Mouse (Mus musculus) limb, embryonic 14.5 days (tissue): ENCODE results near the gene Tha1. TPM values are rescaled to one million over a fixed set of nuclear protein-coding genes. Genes with fewer than 3 reads are reported as not detected.
A peak's percentile ranks its signal among the peaks of the same experiment; 100 is the strongest.

Experiments
- ATAC-seq: fragments of 200-750 bp; cut with Nextera tagmentation; 2 replicates; pipeline ENCODE4 v1.8.0; 2017; ENCODE audit warnings: low read depth, moderate number of reproducible peaks, moderate TSS enrichment; ENCODE audit not compliant: low FRiP score
- DNase-seq: peaks from one replicate; pipeline ENCODE4 v3.0.0-alpha.2; 2015; ENCODE audit warnings: low spot score
- H3K27ac ChIP-seq: fragments of 300-500 bp; sonication (generic); replicated peaks from 2 replicates; pipeline ENCODE4 v1.5.1; 2014; ENCODE audit warnings: low read depth, mild to moderate bottlenecking, low read length, moderate library complexity, mixed read lengths
- H3K27me3 ChIP-seq: fragments of 300-500 bp; sonication (generic); 2 replicates; pipeline ENCODE4 v1.6.1; 2014; ENCODE audit warnings: low read length, mixed read lengths; ENCODE audit not compliant: control insufficient read depth, insufficient read depth
- H3K36me3 ChIP-seq: fragments of 300-500 bp; sonication (generic); 2 replicates; pipeline ENCODE4 v1.6.1; 2014; ENCODE audit warnings: mild to moderate bottlenecking, low read length, moderate library complexity, mixed read lengths; ENCODE audit not compliant: control insufficient read depth, insufficient read depth
- H3K4me1 ChIP-seq: fragments of 300-500 bp; sonication (generic); 2 replicates; pipeline ENCODE4 v1.6.1; 2014; ENCODE audit warnings: antibody characterized with exemption, low read length, mixed read lengths; ENCODE audit not compliant: control insufficient read depth, insufficient read depth
- H3K4me2 ChIP-seq: fragments of 300-500 bp; sonication (generic); replicated peaks from 2 replicates; pipeline ENCODE4 v1.6.1; 2014; ENCODE audit warnings: low read depth, mild to moderate bottlenecking, low read length, moderate library complexity; ENCODE audit not compliant: severe bottlenecking
- H3K4me3 ChIP-seq: fragments of 300-500 bp; sonication (generic); replicated peaks from 2 replicates; pipeline ENCODE4 v1.5.1; 2014; ENCODE audit warnings: low read length
- H3K9ac ChIP-seq: fragments of 300-500 bp; sonication (generic); 2 replicates; pipeline ENCODE4 v1.6.1; 2014; ENCODE audit warnings: mild to moderate bottlenecking, low read depth, low read length, moderate library complexity; ENCODE audit not compliant: severe bottlenecking
- H3K9me3 ChIP-seq: fragments of 300-500 bp; sonication (generic); 2 replicates; pipeline ENCODE4 v1.6.1; 2016; ENCODE audit warnings: low read length; ENCODE audit not compliant: control insufficient read depth
- POLR2A ChIP-seq: fragments of 200-500 bp; IDR thresholded peaks from 2 replicates; pipeline ENCODE4 v1.8.0; 2012; ENCODE audit warnings: inconsistent platforms, mild to moderate bottlenecking, moderate library complexity, borderline replicate concordance; ENCODE audit not compliant: insufficient read depth, insufficient read length; ENCODE audit errors: extremely low read depth
- WGBS: fragments of 180-500 bp; shearing (Covaris S2); extraction: QIAGEN DNeasy Blood & Tissue Kit; methylation state at CpG from one replicate; pipeline ENCODE4 v1.1.7; 2014; 5-methylcytosine and 5-hydroxymethylcytosine counted together
- polyA plus RNA-seq, 2 experiments: library from polyadenylated mRNA; depleted of rRNA in 1 of 2; stranded (reverse) in 1 of 2; unstranded in 1 of 2; fragments of >200 nt; fragmentation: Nextera tagmentation in 1 of 2; extraction: Ambion mirVana in 1 of 2; gene quantifications; 2 replicates each; pipeline versions ENCODE4 v1.2.1 to v1.2.3; 2012 to 2014

Gene Tha1
- polyA plus RNA-seq, 2 experiments = 4.1 to 6.5 TPM

DNA sequence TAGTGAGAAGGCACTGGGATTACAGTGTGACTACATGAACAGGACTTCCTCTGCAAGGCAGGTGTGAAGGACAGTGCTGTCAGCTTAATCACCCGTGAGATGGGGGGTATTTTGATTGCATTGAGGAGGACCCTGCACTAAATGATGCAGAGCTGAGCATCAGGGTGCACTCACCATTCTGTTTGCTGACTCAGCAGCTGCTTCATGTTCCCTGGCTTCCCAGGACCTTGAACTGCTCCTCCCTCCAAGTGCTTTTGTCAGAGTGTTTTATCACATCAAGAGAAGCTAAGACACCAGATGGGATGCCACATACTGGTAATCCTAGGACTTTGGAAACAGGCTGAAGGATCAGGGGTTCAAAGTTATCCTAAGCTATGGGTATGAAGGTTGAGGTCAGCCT is 17.3 kb downstream of the Tha1 start:
- Histone ChIP-seq H3K36me3 (peaks cover 52% of the 10 kb centered on the region), H3K4me2 (no peak overlapping the region), H3K4me3 (no peak overlapping the region), H3K9me3 (no peaks in the 10 kb centered on the region), H3K27me3 (peaks cover 15% of the 10 kb centered on the region), H3K9ac (no peak overlapping the region), H3K4me1 (no peaks in the 10 kb centered on the region; the same call in 1 of the 2 replicates), H3K27ac (no peak overlapping the region)
- no peak for TF ChIP-seq POLR2A
- ATAC-seq (no peak), DNase-seq (no peak)
- 73% methylated on average over 1 of the region's 1 CpGs for WGBS

DNA sequence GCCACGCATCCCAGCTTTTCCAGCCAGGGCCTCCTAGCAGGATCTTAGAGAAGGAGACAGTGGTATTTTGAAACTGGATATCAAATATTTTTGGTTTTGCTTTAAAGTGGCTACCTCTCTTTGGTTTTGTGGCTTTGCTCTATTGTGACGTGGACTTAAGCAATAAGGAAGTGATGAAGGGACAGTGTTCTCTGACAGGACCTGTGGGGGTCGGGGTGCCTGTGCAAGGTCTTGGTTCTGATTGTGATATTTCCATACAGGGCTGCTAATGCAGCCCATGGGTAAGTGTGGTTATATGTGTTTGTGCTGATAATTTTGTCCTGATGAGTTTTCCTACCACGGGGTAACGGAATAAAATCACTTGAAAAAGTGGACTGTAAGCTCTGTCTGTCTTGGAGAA is 17.9 kb downstream of the Tha1 start:
- Histone ChIP-seq H3K36me3 (peaks cover 52% of the 10 kb centered on the region), H3K9me3 (no peaks in the 10 kb centered on the region), H3K27ac (no peak overlapping the region), H3K4me3 (no peak overlapping the region), H3K9ac (no peak overlapping the region), H3K27me3 (peaks cover 9% of the 10 kb centered on the region; the same call in 1 of the 2 replicates), H3K4me2 (no peak overlapping the region), H3K4me1 (peaks cover 2% of the 10 kb centered on the region)
- ATAC-seq = no peak
- 97% methylated on average over 5 of the region's 5 CpGs for WGBS
- DNase-seq = no peak
- TF ChIP-seq POLR2A = no peak

DNA sequence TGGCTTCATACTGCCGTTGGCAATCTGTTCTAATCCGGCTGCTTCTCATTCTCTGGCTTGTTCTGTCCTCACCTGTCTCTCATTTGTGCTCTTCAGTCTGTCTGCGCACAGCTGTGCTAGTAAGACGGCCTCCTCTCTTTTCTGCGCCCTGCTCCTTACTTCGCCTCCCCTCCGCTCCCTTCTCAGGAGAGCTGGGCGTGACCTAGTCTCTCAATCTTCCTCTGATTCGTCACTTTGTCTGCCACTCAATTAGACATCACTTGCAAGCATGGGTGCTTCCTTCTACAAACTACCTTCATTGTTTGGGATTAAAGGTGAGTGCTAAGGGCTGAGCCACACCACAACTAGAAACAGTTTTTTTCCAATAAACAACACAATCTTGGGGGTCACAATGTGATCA is 19.0 kb downstream of the Tha1 start:
- Histone ChIP-seq H3K4me1 (peaks cover 11% of the 10 kb centered on the region), H3K4me3 (no peak overlapping the region), H3K9ac (no peak overlapping the region), H3K27me3 (no peaks in the 10 kb centered on the region), H3K27ac (no peak overlapping the region), H3K4me2 (no peak overlapping the region), H3K9me3 (no peaks in the 10 kb centered on the region), H3K36me3 (peaks cover 52% of the 10 kb centered on the region)
- ATAC-seq = no peak
- TF ChIP-seq POLR2A = no peak
- no peak for DNase-seq
- 92% methylated on average over 9 of the region's 9 CpGs for WGBS

DNA sequence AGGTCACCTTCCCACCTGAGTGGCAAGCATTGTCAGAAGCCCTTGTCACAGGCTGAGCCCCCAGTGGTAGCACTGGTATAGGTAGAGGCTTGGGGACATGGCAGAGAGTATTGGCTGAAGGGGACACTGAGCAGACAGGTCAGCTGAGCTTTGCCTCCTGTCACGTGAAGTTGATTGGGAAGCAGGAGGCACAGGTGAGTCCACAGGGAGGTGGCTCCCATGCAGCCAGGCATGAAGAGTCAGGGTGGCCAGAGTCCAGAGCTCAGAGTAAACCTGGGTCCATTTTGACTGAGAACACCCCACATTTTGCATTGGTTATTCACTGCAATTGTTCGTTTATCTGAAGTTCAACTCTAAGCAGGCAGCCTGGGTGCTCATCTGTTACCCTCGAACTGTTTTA is 20.4 kb downstream of the Tha1 start:
- H3K36me3 ChIP-seq = peaks cover 52% of the 10 kb centered on the region
- DNase-seq (no peak), ATAC-seq (no peak)
- H3K9ac ChIP-seq = no peak overlapping the region
- no peak for TF ChIP-seq POLR2A
- H3K9me3 ChIP-seq = no peaks in the 10 kb centered on the region
- no peak overlapping the region for H3K27ac ChIP-seq
- 80% methylated on average over 3 of the region's 3 CpGs for WGBS
- H3K4me2 ChIP-seq = no peak overlapping the region
- no peak overlapping the region for H3K4me3 ChIP-seq
- peaks cover 16% of the 10 kb centered on the region for H3K4me1 ChIP-seq
- no peaks in the 10 kb centered on the region for H3K27me3 ChIP-seq

DNA sequence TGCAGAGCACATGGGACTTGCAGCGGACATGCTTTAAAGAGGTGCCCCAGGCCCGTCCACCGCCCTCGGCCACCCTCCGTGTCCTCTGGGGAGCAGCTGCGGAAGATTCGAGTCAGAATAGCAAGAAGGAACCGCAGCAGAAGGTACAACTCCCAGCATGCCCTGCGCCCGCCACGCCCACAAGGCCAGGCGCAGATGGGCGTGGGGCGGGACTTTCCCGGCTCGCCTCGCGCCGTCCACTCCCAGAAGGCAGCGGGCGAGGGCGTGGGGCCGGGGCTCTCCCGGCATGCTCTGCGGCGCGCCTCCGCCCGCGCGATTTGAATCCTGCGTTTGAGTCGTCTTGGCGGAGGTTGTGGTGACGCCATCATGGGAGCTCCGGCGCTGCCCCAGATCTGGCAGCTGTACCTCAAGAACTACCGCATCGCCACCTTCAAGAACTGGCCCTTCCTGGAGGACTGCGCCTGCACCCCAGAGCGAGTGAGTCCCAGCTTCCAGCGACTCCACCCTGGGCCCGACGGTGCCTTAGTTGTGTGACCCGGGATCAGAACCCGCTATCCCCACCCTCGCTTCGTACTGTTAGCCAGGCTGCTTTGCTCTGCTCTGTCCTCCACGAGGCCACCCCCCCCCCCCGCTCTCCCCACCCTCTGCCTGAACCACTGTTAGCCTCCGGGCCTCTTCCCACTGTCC is 24.2 kb downstream of the Tha1 start, which contains the start of gene Birc5:
Gene Birc5, plus strand, starts transcription at position 267 of the 687 bp plus-strand sequence.
- peak within 1 kb of the TSS; percentile 89 for H3K27ac ChIP-seq
- no peak for TF ChIP-seq POLR2A
- ATAC-seq = peak; percentile 94
- H3K9ac ChIP-seq = peak within 1 kb of the TSS; percentile 73
- H3K4me3 ChIP-seq = peak within 1 kb of the TSS; percentile 59
- peak; percentile 97 for DNase-seq
- peaks cover 20% of the 10 kb centered on the region for H3K4me1 ChIP-seq
- H3K36me3 ChIP-seq = peaks cover 20% of the 10 kb centered on the region
- H3K9me3 ChIP-seq = no peaks in the 10 kb centered on the region
- WGBS = 0% methylated on average over 35 of the region's 51 CpGs
- no peaks in the 10 kb centered on the region for H3K27me3 ChIP-seq
- peak within 1 kb of the TSS; percentile 61 for H3K4me2 ChIP-seq
